Mouse (Mus musculus) erythroblast, embryonic 14.5 days (primary cell): ENCODE data around the gene Gstm5.

Experiments used
- GATA1 ChIP-seq: IDR thresholded peaks from 2 replicates; pipeline ENCODE4 v1.6.1; 2012; ENCODE audit warnings: low read length, inconsistent platforms, mixed read lengths
- TAL1 ChIP-seq: IDR thresholded peaks from 3 replicates; pipeline ENCODE4 v1.6.1; 2012; ENCODE audit warnings: low read length, inconsistent platforms, mixed read lengths

- TF ChIP-seq TAL1 (no peak), GATA1 (no peak)
These were observed 33.1 kb upstream of the Gstm5 start for GRCm38 (mm10) chr3:107862471-107862870.
